Mouse (Mus musculus): ENCODE results near the gene Strip1. TPM values are rescaled to one million over a fixed set of nuclear protein-coding genes. Genes with fewer than 3 reads are reported as not detected.
"Not testable (repeated sequence)": the region's sequence is repeated elsewhere in the genome, so short reads cannot be mapped to it uniquely, and the experiment has no call there.

Gene Strip1
- polyA plus RNA-seq, 1 experiment from 2014 or later = 35.4 TPM

GRCm38 (mm10) chr3:107656151-107656550 lies 24.7 kb upstream of the Strip1 start:
- Histone ChIP-seq H3K27ac (ENCODE audit: low read depth, low read length) (no peak overlapping the region), H3K9ac (ENCODE audit: low read depth, low read length) (no peak overlapping the region), H3K9me3 (replicated peaks; ENCODE audit: control insufficient read depth, low read length) (no peaks in the 10 kb centered on the region), H3K36me3 (ENCODE audit: control insufficient read depth, insufficient read depth, low read length) (peaks cover 9% of the 10 kb centered on the region; the same call in 1 of the 2 replicates), H3K4me3 (ENCODE audit: low read depth, low read length) (no peak overlapping the region), H3K4me2 (no peak overlapping the region), H3K4me1 (ENCODE audit: control insufficient read depth, insufficient read depth, low read length) (no peaks in the 10 kb centered on the region), H3K27me3 (ENCODE audit: control insufficient read depth, insufficient read depth, low read length) (no peaks in the 10 kb centered on the region)
- ATAC-seq (replicated peaks; ENCODE audit: insufficient number of reproducible peaks, low FRiP score, low TSS enrichment) = no peak
- 95% methylated on average over 2 of the region's 2 CpGs for WGBS (ENCODE audit: insufficient replicate concordance)

- Histone ChIP-seq H3K9ac (ENCODE audit: low read depth, low read length) (no peak overlapping the region), H3K36me3 (ENCODE audit: control insufficient read depth, insufficient read depth, low read length) (peaks cover 5% of the 10 kb centered on the region; the same call in 1 of the 2 replicates), H3K27ac (ENCODE audit: low read depth, low read length) (no peak overlapping the region), H3K4me3 (ENCODE audit: low read depth, low read length) (no peak overlapping the region), H3K4me2 (no peak overlapping the region), H3K27me3 (ENCODE audit: control insufficient read depth, insufficient read depth, low read length) (no peaks in the 10 kb centered on the region), H3K4me1 (ENCODE audit: control insufficient read depth, insufficient read depth, low read length) (no peaks in the 10 kb centered on the region), H3K9me3 (replicated peaks; ENCODE audit: control insufficient read depth, low read length) (no peaks in the 10 kb centered on the region)
- WGBS (ENCODE audit: insufficient replicate concordance) = 75% methylated on average over 3 of the region's 3 CpGs
- no peak for ATAC-seq (replicated peaks; ENCODE audit: insufficient number of reproducible peaks, low FRiP score, low TSS enrichment)
Measured at GRCm38 (mm10) chr3:107655491-107655890, 24.0 kb upstream of the Strip1 start.

GRCm38 (mm10) chr3:107654861-107655260 lies 23.4 kb upstream of the Strip1 start:
- Histone ChIP-seq H3K27me3 (ENCODE audit: control insufficient read depth, insufficient read depth, low read length) (no peaks in the 10 kb centered on the region), H3K4me2 (no peak overlapping the region), H3K9me3 (replicated peaks; ENCODE audit: control insufficient read depth, low read length) (no peaks in the 10 kb centered on the region), H3K27ac (ENCODE audit: low read depth, low read length) (no peak overlapping the region), H3K4me1 (ENCODE audit: control insufficient read depth, insufficient read depth, low read length) (no peaks in the 10 kb centered on the region), H3K4me3 (ENCODE audit: low read depth, low read length) (no peak overlapping the region), H3K36me3 (ENCODE audit: control insufficient read depth, insufficient read depth, low read length) (0 out of 2 replicates have a peak, but pooled peaks cover 2% of the 10 kb centered on the region), H3K9ac (ENCODE audit: low read depth, low read length) (no peak overlapping the region)
- ATAC-seq (replicated peaks; ENCODE audit: insufficient number of reproducible peaks, low FRiP score, low TSS enrichment) = no peak
- WGBS (ENCODE audit: insufficient replicate concordance) = 80% methylated on average over 3 of the region's 3 CpGs

- H3K27ac ChIP-seq (ENCODE audit: low read depth, low read length) = no peak overlapping the region
- no peak overlapping the region for H3K9ac ChIP-seq (ENCODE audit: low read depth, low read length)
- H3K4me2 ChIP-seq = no peak overlapping the region
- 87% methylated on average over 3 of the region's 3 CpGs for WGBS (ENCODE audit: insufficient replicate concordance)
- H3K4me3 ChIP-seq (ENCODE audit: low read depth, low read length) = no peak overlapping the region
- no peaks in the 10 kb centered on the region for H3K4me1 ChIP-seq (ENCODE audit: control insufficient read depth, insufficient read depth, low read length)
- no peaks in the 10 kb centered on the region for H3K36me3 ChIP-seq (ENCODE audit: control insufficient read depth, insufficient read depth, low read length)
- ATAC-seq (replicated peaks; ENCODE audit: insufficient number of reproducible peaks, low FRiP score, low TSS enrichment) = no peak
- no peaks in the 10 kb centered on the region for H3K27me3 ChIP-seq (ENCODE audit: control insufficient read depth, insufficient read depth, low read length)
- no peaks in the 10 kb centered on the region for H3K9me3 ChIP-seq (replicated peaks; ENCODE audit: control insufficient read depth, low read length)
Measured at GRCm38 (mm10) chr3:107652968-107653367, 21.5 kb upstream of the Strip1 start.

GRCm38 (mm10) chr3:107650276-107650675 lies 18.8 kb upstream of the Strip1 start:
- not testable (repeated sequence) for H3K9me3 ChIP-seq (replicated peaks; ENCODE audit: control insufficient read depth, low read length); H3K36me3 ChIP-seq (ENCODE audit: control insufficient read depth, insufficient read depth, low read length); H3K9ac ChIP-seq (ENCODE audit: low read depth, low read length); H3K4me2 ChIP-seq; H3K4me1 ChIP-seq (ENCODE audit: control insufficient read depth, insufficient read depth, low read length); H3K27ac ChIP-seq (ENCODE audit: low read depth, low read length); H3K4me3 ChIP-seq (ENCODE audit: low read depth, low read length); H3K27me3 ChIP-seq (ENCODE audit: control insufficient read depth, insufficient read depth, low read length); ATAC-seq (replicated peaks; ENCODE audit: insufficient number of reproducible peaks, low FRiP score, low TSS enrichment)
- WGBS (ENCODE audit: insufficient replicate concordance) = 67% methylated on average over 5 of the region's 5 CpGs

- Histone ChIP-seq H3K4me1 (ENCODE audit: control insufficient read depth, insufficient read depth, low read length) (no peaks in the 10 kb centered on the region), H3K9me3 (replicated peaks; ENCODE audit: control insufficient read depth, low read length) (no peaks in the 10 kb centered on the region), H3K27ac (ENCODE audit: low read depth, low read length) (no peak overlapping the region), H3K9ac (ENCODE audit: low read depth, low read length) (no peak overlapping the region), H3K4me3 (ENCODE audit: low read depth, low read length) (no peak overlapping the region), H3K27me3 (ENCODE audit: control insufficient read depth, insufficient read depth, low read length) (no peaks in the 10 kb centered on the region), H3K4me2 (no peak overlapping the region), H3K36me3 (ENCODE audit: control insufficient read depth, insufficient read depth, low read length) (no peaks in the 10 kb centered on the region)
- 99% methylated on average over 3 of the region's 3 CpGs for WGBS (ENCODE audit: insufficient replicate concordance)
- ATAC-seq (replicated peaks; ENCODE audit: insufficient number of reproducible peaks, low FRiP score, low TSS enrichment) = no peak
Measured at GRCm38 (mm10) chr3:107646947-107647346, 15.5 kb upstream of the Strip1 start.

GRCm38 (mm10) chr3:107637606-107638172 lies 6.2 kb upstream of the Strip1 start:
- no peak overlapping the region for H3K9ac ChIP-seq (ENCODE audit: low read depth, low read length)
- no peak overlapping the region for H3K4me3 ChIP-seq (ENCODE audit: low read depth, low read length)
- no peaks in the 10 kb centered on the region for H3K36me3 ChIP-seq (ENCODE audit: control insufficient read depth, insufficient read depth, low read length)
- peaks cover 6% of the 10 kb centered on the region; the same call in 1 of the 2 replicates for H3K4me1 ChIP-seq (ENCODE audit: control insufficient read depth, insufficient read depth, low read length)
- no peak overlapping the region for H3K4me2 ChIP-seq
- 60% methylated on average over 5 of the region's 5 CpGs for WGBS (ENCODE audit: insufficient replicate concordance)
- no peaks in the 10 kb centered on the region for H3K27me3 ChIP-seq (ENCODE audit: control insufficient read depth, insufficient read depth, low read length)
- no peak for ATAC-seq (replicated peaks; ENCODE audit: insufficient number of reproducible peaks, low FRiP score, low TSS enrichment)
- no peak overlapping the region for H3K27ac ChIP-seq (ENCODE audit: low read depth, low read length)
- no peaks in the 10 kb centered on the region for H3K9me3 ChIP-seq (replicated peaks; ENCODE audit: control insufficient read depth, low read length)

- 60% methylated on average over 3 of the region's 3 CpGs for WGBS (ENCODE audit: insufficient replicate concordance)
- no peak for ATAC-seq (replicated peaks; ENCODE audit: insufficient number of reproducible peaks, low FRiP score, low TSS enrichment)
- H3K4me2 ChIP-seq = no peak overlapping the region
- no peaks in the 10 kb centered on the region for H3K27me3 ChIP-seq (ENCODE audit: control insufficient read depth, insufficient read depth, low read length)
- H3K9me3 ChIP-seq (replicated peaks; ENCODE audit: control insufficient read depth, low read length) = no peaks in the 10 kb centered on the region
- no peak overlapping the region for H3K4me3 ChIP-seq (ENCODE audit: low read depth, low read length)
- peaks cover 6% of the 10 kb centered on the region; the same call in 1 of the 2 replicates for H3K4me1 ChIP-seq (ENCODE audit: control insufficient read depth, insufficient read depth, low read length)
- H3K9ac ChIP-seq (ENCODE audit: low read depth, low read length) = no peak overlapping the region
- H3K27ac ChIP-seq (ENCODE audit: low read depth, low read length) = no peak overlapping the region
- H3K36me3 ChIP-seq (ENCODE audit: control insufficient read depth, insufficient read depth, low read length) = no peaks in the 10 kb centered on the region
Measured at GRCm38 (mm10) chr3:107636236-107636635, 4.7 kb upstream of the Strip1 start.

- no peak overlapping the region for H3K4me2 ChIP-seq
- H3K9ac ChIP-seq (ENCODE audit: low read depth, low read length) = no peak overlapping the region
- ATAC-seq (replicated peaks; ENCODE audit: insufficient number of reproducible peaks, low FRiP score, low TSS enrichment) = no peak
- H3K9me3 ChIP-seq (replicated peaks; ENCODE audit: control insufficient read depth, low read length) = no peaks in the 10 kb centered on the region
- WGBS (ENCODE audit: insufficient replicate concordance) = 40% methylated on average over 8 of the region's 8 CpGs
- no peak overlapping the region for H3K4me3 ChIP-seq (ENCODE audit: low read depth, low read length)
- H3K27me3 ChIP-seq (ENCODE audit: control insufficient read depth, insufficient read depth, low read length) = no peaks in the 10 kb centered on the region
- no peaks in the 10 kb centered on the region for H3K36me3 ChIP-seq (ENCODE audit: control insufficient read depth, insufficient read depth, low read length)
- peaks cover 6% of the 10 kb centered on the region; the same call in 1 of the 2 replicates for H3K4me1 ChIP-seq (ENCODE audit: control insufficient read depth, insufficient read depth, low read length)
- H3K27ac ChIP-seq (ENCODE audit: low read depth, low read length) = no peak overlapping the region
Measured at GRCm38 (mm10) chr3:107635836-107636235, 4.3 kb upstream of the Strip1 start.
